Mouse (Mus musculus) spleen, adult 2 months (tissue): Measurements from ENCODE around the gene Col7a1.

Experiments
- CTCF ChIP-seq: fragments of 200-500 bp; IDR thresholded peaks from 2 replicates; pipeline ENCODE4 v1.5.1; 2011; ENCODE audit warnings: mild to moderate bottlenecking, inconsistent platforms; ENCODE audit not compliant: insufficient read depth, insufficient read length, insufficient replicate concordance; ENCODE audit errors: extremely low read depth
- POLR2A ChIP-seq: fragments of 200-500 bp; IDR thresholded peaks from 2 replicates; pipeline ENCODE4 v1.6.1; 2011; ENCODE audit warnings: low read depth, low read length, inconsistent platforms

GRCm38 (mm10) chr9:109021428-109021827 lies 68.0 kb downstream of the Col7a1 start:
- TF ChIP-seq CTCF: no peak
- no peak for TF ChIP-seq POLR2A
